Mouse (Mus musculus): ENCODE results near the gene Mfsd14a.
A peak's percentile ranks its signal among the peaks of the same experiment; 100 is the strongest.

The Mfsd14a gene

GRCm38 (mm10) chr3:116650698-116651097 is 11.8 kb downstream of the Mfsd14a start:
- no peak for DNase-seq

- DNase-seq = no peak
Observed at GRCm38 (mm10) chr3:116648805-116649204, 13.7 kb downstream of the Mfsd14a start.

- no peak for DNase-seq
Observed at GRCm38 (mm10) chr3:116646387-116646786, 16.1 kb downstream of the Mfsd14a start.

- DNase-seq = no peak
Observed at GRCm38 (mm10) chr3:116642373-116642772, 20.1 kb downstream of the Mfsd14a start.

GRCm38 (mm10) chr3:116641811-116642371 is 20.6 kb downstream of the Mfsd14a start:
- no peak for DNase-seq

GRCm38 (mm10) chr3:116640024-116640423 is 22.5 kb downstream of the Mfsd14a start:
- no peak for DNase-seq

GRCm38 (mm10) chr3:116638572-116638971 is 23.9 kb downstream of the Mfsd14a start:
- DNase-seq = no peak

- no peak for DNase-seq
Observed at GRCm38 (mm10) chr3:116637693-116638476, 24.6 kb downstream of the Mfsd14a start.

- DNase-seq = no peak
Observed at GRCm38 (mm10) chr3:116635799-116636198, 26.7 kb downstream of the Mfsd14a start.

- no peak for DNase-seq
Observed at GRCm38 (mm10) chr3:116634853-116635252, 27.6 kb downstream of the Mfsd14a start.

- DNase-seq = no peak
Observed at GRCm38 (mm10) chr3:116634091-116634490, 28.4 kb downstream of the Mfsd14a start.

- no peak for DNase-seq
Observed at GRCm38 (mm10) chr3:116632971-116633370, 29.5 kb downstream of the Mfsd14a start.

- no peak for DNase-seq
Observed at GRCm38 (mm10) chr3:116631459-116631858, 31.0 kb downstream of the Mfsd14a start.

- no peak for DNase-seq
Observed at GRCm38 (mm10) chr3:116622641-116623040, 39.8 kb downstream of the Mfsd14a start.

GRCm38 (mm10) chr3:116620636-116621370 is 41.7 kb downstream of the Mfsd14a start:
- DNase-seq = no peak

GRCm38 (mm10) chr3:116618855-116619254 is 43.6 kb downstream of the Mfsd14a start:
- DNase-seq = no peak

GRCm38 (mm10) chr3:116615318-116616068 is 47.0 kb downstream of the Mfsd14a start:
- no peak for DNase-seq

- no peak for DNase-seq
Observed at GRCm38 (mm10) chr3:116614295-116614892, 48.1 kb downstream of the Mfsd14a start, which contains the start of gene Trmt13. TSS of gene Trmt13 (minus strand) at chr3:116614587.

GRCm38 (mm10) chr3:116604570-116604969 is 57.9 kb downstream of the Mfsd14a start:
- no peak for DNase-seq

GRCm38 (mm10) chr3:116601781-116602180 is 60.7 kb downstream of the Mfsd14a start:
- DNase-seq = no peak

GRCm38 (mm10) chr3:116601005-116601404 is 61.5 kb downstream of the Mfsd14a start:
- no peak for DNase-seq

- DNase-seq = no peak
Observed at GRCm38 (mm10) chr3:116599705-116600104, 62.8 kb downstream of the Mfsd14a start.

GRCm38 (mm10) chr3:116595603-116595991 is 66.9 kb downstream of the Mfsd14a start:
- DNase-seq = peak; percentile 24
